15 mouse cellular contexts compared by ENCODE assay signal in genomic region chr5:126230768-126231167, GRCm38 (mm10).
DNase-seq lines count a peak whose midpoint lies in the region.
"Had no signal": no experiment of that assay in that cellular context is flagged by ENCODE, and none has a peak within 500 bp of the region (broad histone marks: within the 10 kb centered on the region; RNA-seq: fewer than 3 reads in every experiment).

No protein-coding gene starts in this region.

- DNase-seq in ES-CJ7 (ENCODE audit: low read depth, low spot score): peak; percentile 84
- peak; percentile 15 for DNase-seq in MN1 (ENCODE audit: low spot score)
- DNase-seq in WW6 (ENCODE audit: low read depth, low spot score): peak; percentile 24
- DNase-seq in right cerebral cortex, postnatal 4 days: no peak
- DNase-seq in layer of hippocampus, adult 11-12 months (ENCODE audit: low spot score): no peak
- DNase-seq in embryo, embryonic 9.5 days (ENCODE audit: extremely low spot score): no peak
- DNase-seq: adrenal gland, adult 8-10 months; adrenal gland, postnatal 14 days; adrenal gland, postnatal 36 days; B cell, adult 2 months; cerebellum, adult 11-12 months; cerebellum, adult 2 months; cerebellum, adult 9-10 months; cerebellum, postnatal 10 days; cerebellum, postnatal 25 days had no signal

Comparison
In these comparisons a context has a peak if more than half of its experiments do, and no peak if none do; other contexts are left out.
1. DNase-seq: peak in ES-CJ7 (single experiment), MN1 (single experiment) and WW6 (single experiment); none in right cerebral cortex, postnatal 4 days (single experiment), layer of hippocampus, adult 11-12 months (single experiment) and embryo, embryonic 9.5 days (single experiment).